Mouse (Mus musculus): Measurements from ENCODE around the gene Gm28048. TPM values are rescaled to one million over a fixed set of nuclear protein-coding genes. Genes with fewer than 3 reads are reported as not detected.

The Gm28048 gene
- polyA plus RNA-seq, 1 experiment from 2014 or later = 13.1 TPM

GRCm38 (mm10) chr11:23008181-23008823, 26.4 kb upstream of the Gm28048 start:
- Histone ChIP-seq H3K27ac (peak overlapping the region; percentile 88), H3K9ac (peak overlapping the region; percentile 64), H3K4me1 (replicated peaks) (no peaks in the 10 kb centered on the region; the same call in 1 of the 2 replicates), H3K9me3 (no peaks in the 10 kb centered on the region), H3K27me3 (replicated peaks) (no peaks in the 10 kb centered on the region), H3K4me3 (replicated peaks) (peak overlapping the region; percentile 66), H3K36me3 (0 out of 2 replicates have a peak, but pooled peaks cover 2% of the 10 kb centered on the region), H3K4me2 (replicated peaks) (peak overlapping the region; percentile 84)
- peak; percentile 95 for ATAC-seq
- under 1% methylated on average over 40 of the region's 40 CpGs for WGBS

GRCm38 (mm10) chr11:23007481-23008180, 25.7 kb upstream of the Gm28048 start, which contains the start of gene Fam161a:
Gene Fam161a (plus strand): TSS chr11:23007531.
- peak; percentile 94 for ATAC-seq
- Histone ChIP-seq H3K4me2 (replicated peaks) (peak within 1 kb of the TSS; percentile 84), H3K36me3 (peaks cover 3% of the 10 kb centered on the region; the same call in 1 of the 2 replicates), H3K27me3 (replicated peaks) (no peaks in the 10 kb centered on the region), H3K9me3 (no peaks in the 10 kb centered on the region), H3K9ac (peak within 1 kb of the TSS; percentile 64), H3K4me3 (replicated peaks) (peak within 1 kb of the TSS; percentile 66), H3K4me1 (replicated peaks) (no peaks in the 10 kb centered on the region; the same call in 1 of the 2 replicates), H3K27ac (peak within 1 kb of the TSS; percentile 88)
- 1% methylated on average over 22 of the region's 22 CpGs for WGBS

- H3K9ac ChIP-seq = 0 out of 2 replicates have a peak overlapping the region, but pooled peaks have one; percentile 34
- ATAC-seq = peak; percentile 62; the same call in 1 of the 2 replicates
- 0 out of 2 replicates have a peak overlapping the region, but pooled peaks have one; percentile 88 for H3K27ac ChIP-seq
- no peaks in the 10 kb centered on the region for H3K9me3 ChIP-seq
- peaks cover 8% of the 10 kb centered on the region for H3K36me3 ChIP-seq
- H3K4me1 ChIP-seq (replicated peaks) = no peaks in the 10 kb centered on the region; the same call in 1 of the 2 replicates
- H3K27me3 ChIP-seq (replicated peaks) = no peaks in the 10 kb centered on the region
- peak overlapping the region; percentile 66 for H3K4me3 ChIP-seq (replicated peaks)
- WGBS = 4% methylated on average over 6 of the region's 6 CpGs
- H3K4me2 ChIP-seq (replicated peaks) = peak overlapping the region; percentile 84
These were observed 25.2 kb upstream of the Gm28048 start for GRCm38 (mm10) chr11:23007166-23007480.

GRCm38 (mm10) chr11:23005276-23005675, 23.4 kb upstream of the Gm28048 start:
- Histone ChIP-seq H3K9me3 (no peaks in the 10 kb centered on the region), H3K4me1 (replicated peaks) (no peaks in the 10 kb centered on the region; the same call in 1 of the 2 replicates), H3K4me3 (replicated peaks) (no peak overlapping the region), H3K9ac (no peak overlapping the region), H3K27ac (no peak overlapping the region), H3K36me3 (peaks cover 19% of the 10 kb centered on the region), H3K27me3 (replicated peaks) (no peaks in the 10 kb centered on the region), H3K4me2 (replicated peaks) (no peak overlapping the region)
- WGBS = 90% methylated on average over 1 of the region's 1 CpGs
- no peak for ATAC-seq

- Histone ChIP-seq H3K4me1 (replicated peaks) (no peaks in the 10 kb centered on the region), H3K9me3 (no peaks in the 10 kb centered on the region), H3K4me2 (replicated peaks) (no peak overlapping the region), H3K27ac (no peak overlapping the region), H3K9ac (no peak overlapping the region), H3K36me3 (peaks cover 35% of the 10 kb centered on the region), H3K27me3 (replicated peaks) (no peaks in the 10 kb centered on the region), H3K4me3 (replicated peaks) (no peak overlapping the region)
- WGBS = 78% methylated on average over 1 of the region's 1 CpGs
- no peak for ATAC-seq
These were observed 16.4 kb upstream of the Gm28048 start for GRCm38 (mm10) chr11:22998308-22998707.

- peaks cover 18% of the 10 kb centered on the region for H3K36me3 ChIP-seq
- 95% methylated on average over 4 of the region's 4 CpGs for WGBS
- no peak overlapping the region for H3K4me2 ChIP-seq (replicated peaks)
- 0 out of 2 replicates have a peak, but pooled peaks cover 4% of the 10 kb centered on the region for H3K4me1 ChIP-seq (replicated peaks)
- no peak overlapping the region for H3K27ac ChIP-seq
- H3K4me3 ChIP-seq (replicated peaks) = no peak overlapping the region
- no peak for ATAC-seq
- no peaks in the 10 kb centered on the region for H3K27me3 ChIP-seq (replicated peaks)
- H3K9me3 ChIP-seq = no peaks in the 10 kb centered on the region
- no peak overlapping the region for H3K9ac ChIP-seq
These were observed 13.6 kb upstream of the Gm28048 start for GRCm38 (mm10) chr11:22995461-22995860.

- WGBS = 88% methylated on average over 2 of the region's 2 CpGs
- H3K4me3 ChIP-seq (replicated peaks) = no peak overlapping the region
- no peak for ATAC-seq
These were observed 12.4 kb upstream of the Gm28048 start for GRCm38 (mm10) chr11:22994271-22994670.

GRCm38 (mm10) chr11:22991218-22991835, 9.4 kb upstream of the Gm28048 start:
- no peak for ATAC-seq
- 6% methylated on average over 14 of the region's 14 CpGs for WGBS
- H3K27me3 ChIP-seq (replicated peaks) = no peaks in the 10 kb centered on the region
- peak overlapping the region; percentile 85 for H3K4me3 ChIP-seq (replicated peaks)
- H3K4me2 ChIP-seq (replicated peaks) = peak overlapping the region; percentile 65
- H3K36me3 ChIP-seq = peaks cover 11% of the 10 kb centered on the region
- 0 out of 2 replicates have a peak, but pooled peaks cover 4% of the 10 kb centered on the region for H3K4me1 ChIP-seq (replicated peaks)
- no peak overlapping the region for H3K27ac ChIP-seq
- H3K9me3 ChIP-seq = no peaks in the 10 kb centered on the region
- peak overlapping the region; percentile 88 for H3K9ac ChIP-seq

More at GRCm38 (mm10) chr11:22994271-22994670, 12.4 kb upstream of the Gm28048 start:
- Histone ChIP-seq H3K27ac (no peak overlapping the region), H3K9me3 (no peaks in the 10 kb centered on the region), H3K27me3 (replicated peaks) (no peaks in the 10 kb centered on the region), H3K4me1 (replicated peaks) (0 out of 2 replicates have a peak, but pooled peaks cover 4% of the 10 kb centered on the region), H3K9ac (no peak overlapping the region), H3K4me2 (replicated peaks) (no peak overlapping the region), H3K36me3 (peaks cover 15% of the 10 kb centered on the region)

GRCm38 (mm10) chr11:22990393-22991126, 8.7 kb upstream of the Gm28048 start, which contains the start of gene Cct4:
Gene Cct4 (plus strand): TSS chr11:22990519.
- Histone ChIP-seq H3K27me3 (replicated peaks) (no peaks in the 10 kb centered on the region), H3K4me1 (replicated peaks) (0 out of 2 replicates have a peak, but pooled peaks cover 4% of the 10 kb centered on the region), H3K36me3 (peaks cover 9% of the 10 kb centered on the region), H3K27ac (peak within 1 kb of the TSS; percentile 92), H3K4me2 (replicated peaks) (peak within 1 kb of the TSS; percentile 65), H3K9ac (peak within 1 kb of the TSS; percentile 88), H3K4me3 (replicated peaks) (peak within 1 kb of the TSS; percentile 85), H3K9me3 (no peaks in the 10 kb centered on the region)
- under 1% methylated on average over 66 of the region's 66 CpGs for WGBS
- peak; percentile 99 for ATAC-seq

GRCm38 (mm10) chr11:22989786-22990185, 7.9 kb upstream of the Gm28048 start:
- peak; percentile 7; the same call in 1 of the 2 replicates for ATAC-seq
- Histone ChIP-seq H3K27me3 (replicated peaks) (no peaks in the 10 kb centered on the region), H3K27ac (peak overlapping the region; percentile 92), H3K36me3 (peaks cover 5% of the 10 kb centered on the region), H3K4me2 (replicated peaks) (peak overlapping the region; percentile 65), H3K9me3 (no peaks in the 10 kb centered on the region), H3K9ac (peak overlapping the region; percentile 88; the same call in 1 of the 2 replicates), H3K4me3 (replicated peaks) (peak overlapping the region; percentile 85), H3K4me1 (replicated peaks) (0 out of 2 replicates have a peak, but pooled peaks cover 4% of the 10 kb centered on the region)
- 56% methylated on average over 1 of the region's 1 CpGs for WGBS

GRCm38 (mm10) chr11:22987357-22987756, 5.5 kb upstream of the Gm28048 start:
- Histone ChIP-seq H3K9me3 (no peaks in the 10 kb centered on the region), H3K4me2 (replicated peaks) (no peak overlapping the region), H3K4me1 (replicated peaks) (0 out of 2 replicates have a peak, but pooled peaks cover 4% of the 10 kb centered on the region), H3K4me3 (replicated peaks) (no peak overlapping the region), H3K36me3 (no peaks in the 10 kb centered on the region), H3K27me3 (replicated peaks) (no peaks in the 10 kb centered on the region), H3K27ac (no peak overlapping the region), H3K9ac (no peak overlapping the region)
- WGBS = 37% methylated on average over 2 of the region's 2 CpGs
- ATAC-seq = no peak
